Mouse (Mus musculus): ENCODE data around the gene Rhox4f.
"Not testable (repeated sequence)": the region's sequence is repeated elsewhere in the genome, so short reads cannot be mapped to it uniquely, and the experiment has no call there.

Gene Rhox4f

GRCm38 (mm10) chrX:37607604-37608003 is at the start of gene Rhox4f:
Gene Rhox4f (minus strand): TSS chrX:37607704.
- not testable (repeated sequence) for DNase-seq (ENCODE audit: low spot score)

GRCm38 (mm10) chrX:37651227-37651626 is 43.7 kb upstream of the Rhox4f start, which contains the start of gene Rhox4g:
Gene Rhox4g (minus strand): TSS chrX:37651327.
- DNase-seq (ENCODE audit: low spot score), result not testable (repeated sequence)

DNA sequence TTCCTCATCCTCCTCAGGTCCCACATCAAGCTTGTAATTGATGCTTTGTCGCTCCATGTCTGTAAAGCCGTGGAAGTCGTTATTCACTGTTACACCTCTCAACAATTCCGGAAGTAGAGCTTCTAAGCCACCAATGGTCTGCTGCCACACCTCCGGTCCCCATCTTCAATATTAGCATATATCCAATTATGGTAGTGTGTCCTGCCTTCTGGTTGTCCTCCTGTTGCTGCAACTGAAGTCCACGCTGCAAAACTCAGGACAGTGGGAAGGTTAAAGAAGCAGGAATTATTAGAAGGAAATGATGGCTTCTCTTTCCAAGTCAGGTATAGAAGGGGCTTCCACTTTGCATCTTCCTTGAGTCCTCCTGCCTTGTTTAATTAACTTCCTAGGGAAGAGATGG is 35.9 kb upstream of the Rhox4f start, which contains the start of gene Rhox2g:
Gene Rhox2g (minus strand): TSS at position 101 of the 400 bp plus-strand sequence.
- DNase-seq (ENCODE audit: low spot score), result not testable (repeated sequence)

GRCm38 (mm10) chrX:37628512-37628911 is 21.0 kb upstream of the Rhox4f start, which contains the start of gene Rhox3g:
Gene Rhox3g (minus strand): TSS chrX:37628612.
- not testable (repeated sequence) for DNase-seq (ENCODE audit: low spot score)

GRCm38 (mm10) chrX:37580692-37581091 is 26.8 kb downstream of the Rhox4f start, which contains the start of gene Rhox3f:
Gene Rhox3f (plus strand): TSS chrX:37580992.
- DNase-seq (ENCODE audit: low spot score), result not testable (repeated sequence)

GRCm38 (mm10) chrX:37572638-37573037 is 34.9 kb downstream of the Rhox4f start:
- not testable (repeated sequence) for DNase-seq (ENCODE audit: low spot score)

DNA sequence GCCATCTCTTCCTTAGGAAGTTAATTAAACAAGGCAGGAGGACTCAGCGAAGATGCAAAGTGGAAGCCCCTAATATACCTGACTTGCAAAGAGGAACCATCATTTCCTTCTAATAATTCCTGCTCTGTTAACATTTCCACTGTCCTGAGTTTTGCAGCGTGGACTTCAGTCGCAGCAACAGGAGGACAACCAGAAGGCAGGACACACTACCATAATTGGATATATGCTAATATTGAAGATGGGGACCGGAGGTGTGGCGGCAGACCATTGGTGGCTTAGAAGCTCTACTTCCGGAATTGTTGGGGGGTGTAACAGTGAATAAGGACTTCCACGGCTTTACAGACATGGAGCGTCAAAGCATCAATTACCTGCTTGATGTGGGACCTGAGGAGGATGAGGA is 36.4 kb downstream of the Rhox4f start, which contains the start of gene Rhox2f:
Gene Rhox2f (plus strand): TSS at position 301 of the 400 bp plus-strand sequence.
- not testable (repeated sequence) for DNase-seq (ENCODE audit: low spot score)

GRCm38 (mm10) chrX:37557112-37557511 is 50.4 kb downstream of the Rhox4f start, which contains the start of gene Rhox4e:
Gene Rhox4e (plus strand): TSS chrX:37557412.
- DNase-seq (ENCODE audit: low spot score), result not testable (repeated sequence)

All from layer of hippocampus, adult 9-10 months (tissue).